Mouse (Mus musculus): ENCODE data around the gene Crygn.

- TF ChIP-seq CTCF (IDR thresholded peaks at IDR 0.05; ENCODE audit: extremely low read depth, insufficient read depth, low read length) (no peak), POLR2A (IDR thresholded peaks at IDR 0.05; ENCODE audit: extremely low read depth, insufficient read depth, low read length) (no peak)
Observed at GRCm38 (mm10) chr5:24730488-24730871, 27.3 kb downstream of the Crygn start, which contains the start of gene Wdr86.
